Mouse (Mus musculus): Measurements from ENCODE around the gene Btbd10.

DNA sequence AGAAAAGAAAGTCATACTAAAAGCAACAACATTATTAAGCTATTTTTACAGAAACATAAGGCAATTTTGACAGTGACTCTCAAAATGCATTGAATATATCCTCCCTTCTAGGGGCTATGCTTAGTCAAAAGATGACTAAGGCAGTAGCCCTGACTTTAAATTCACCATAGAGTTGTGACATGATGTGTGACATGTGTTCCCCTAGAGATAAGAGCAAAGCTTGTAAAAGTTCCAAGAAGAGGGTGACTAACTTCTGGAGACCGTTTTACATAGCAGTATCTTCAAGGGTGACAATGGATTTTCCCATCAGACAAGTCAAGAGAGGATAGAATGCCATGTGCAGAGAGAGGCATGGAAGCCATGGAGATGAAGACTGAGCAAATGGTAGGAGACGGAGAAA, 22.4 kb upstream of the Btbd10 start:
- no peak for TF ChIP-seq CTCF (IDR thresholded peaks at IDR 0.05; ENCODE audit: insufficient read depth, low read depth, low read length)
- TF ChIP-seq POLR2A (IDR thresholded peaks at IDR 0.05; ENCODE audit: insufficient read depth, low read depth, low read length), result no peak
